Mouse (Mus musculus): ENCODE measurements around the gene Elovl6. TPM values are rescaled to one million over a fixed set of nuclear protein-coding genes. Genes with fewer than 3 reads are reported as not detected.

Elovl6 gene
- polyA plus RNA-seq, 1 experiment from 2014 or later: 14.0 TPM

- H3K4me3 ChIP-seq: no peak overlapping the region
- H3K27ac ChIP-seq: no peak overlapping the region
- no peak overlapping the region for H3K9ac ChIP-seq
- WGBS: 90% methylated on average over 8 of the region's 8 CpGs
- ATAC-seq (ENCODE audit: borderline replicate concordance, extremely low read depth, low FRiP score, low TSS enrichment): no peak
- no peak overlapping the region for H3K4me2 ChIP-seq
- H3K36me3 ChIP-seq: no peaks in the 10 kb centered on the region
- no peaks in the 10 kb centered on the region for H3K9me3 ChIP-seq
- H3K27me3 ChIP-seq: no peaks in the 10 kb centered on the region
- peaks cover 17% of the 10 kb centered on the region for H3K4me1 ChIP-seq
Measured at GRCm38 (mm10) chr3:129651765-129652164, 119.6 kb downstream of the Elovl6 start.

- ATAC-seq (ENCODE audit: borderline replicate concordance, extremely low read depth, low FRiP score, low TSS enrichment): no peak
- Histone ChIP-seq H3K27ac (no peak overlapping the region), H3K9me3 (no peaks in the 10 kb centered on the region), H3K4me2 (no peak overlapping the region), H3K4me3 (no peak overlapping the region), H3K4me1 (peaks cover 15% of the 10 kb centered on the region; the same call in 1 of the 2 replicates), H3K36me3 (no peaks in the 10 kb centered on the region), H3K27me3 (0 out of 2 replicates have a peak, but pooled peaks cover 3% of the 10 kb centered on the region), H3K9ac (no peak overlapping the region)
- WGBS: 78% methylated on average over 4 of the region's 4 CpGs
Measured at GRCm38 (mm10) chr3:129652476-129652875, 120.3 kb downstream of the Elovl6 start.

GRCm38 (mm10) chr3:129656540-129656939 is 124.4 kb downstream of the Elovl6 start:
- no peaks in the 10 kb centered on the region for H3K9me3 ChIP-seq
- ATAC-seq (ENCODE audit: borderline replicate concordance, extremely low read depth, low FRiP score, low TSS enrichment): 0 out of 2 replicates have a peak, but pooled peaks have one; percentile 27
- 78% methylated on average over 4 of the region's 4 CpGs for WGBS
- H3K4me2 ChIP-seq: no peak overlapping the region
- no peak overlapping the region for H3K27ac ChIP-seq
- no peak overlapping the region for H3K9ac ChIP-seq
- no peak overlapping the region for H3K4me3 ChIP-seq
- H3K27me3 ChIP-seq: 0 out of 2 replicates have a peak, but pooled peaks cover 4% of the 10 kb centered on the region
- H3K36me3 ChIP-seq: no peaks in the 10 kb centered on the region
- H3K4me1 ChIP-seq: no peaks in the 10 kb centered on the region

- Histone ChIP-seq H3K9me3 (no peaks in the 10 kb centered on the region), H3K4me2 (no peak overlapping the region), H3K27me3 (0 out of 2 replicates have a peak, but pooled peaks cover 4% of the 10 kb centered on the region), H3K27ac (no peak overlapping the region), H3K9ac (no peak overlapping the region), H3K36me3 (no peaks in the 10 kb centered on the region), H3K4me1 (no peaks in the 10 kb centered on the region), H3K4me3 (no peak overlapping the region)
- WGBS: 74% methylated on average over 9 of the region's 9 CpGs
- no peak for ATAC-seq (ENCODE audit: borderline replicate concordance, extremely low read depth, low FRiP score, low TSS enrichment)
Measured at GRCm38 (mm10) chr3:129657222-129657621, 125.1 kb downstream of the Elovl6 start.

GRCm38 (mm10) chr3:129657775-129658174 is 125.6 kb downstream of the Elovl6 start:
- Histone ChIP-seq H3K9me3 (no peaks in the 10 kb centered on the region), H3K9ac (no peak overlapping the region), H3K4me1 (no peaks in the 10 kb centered on the region), H3K36me3 (no peaks in the 10 kb centered on the region), H3K4me2 (no peak overlapping the region), H3K27me3 (0 out of 2 replicates have a peak, but pooled peaks cover 4% of the 10 kb centered on the region), H3K4me3 (no peak overlapping the region), H3K27ac (no peak overlapping the region)
- no peak for ATAC-seq (ENCODE audit: borderline replicate concordance, extremely low read depth, low FRiP score, low TSS enrichment)
- 75% methylated on average over 11 of the region's 11 CpGs for WGBS

- Histone ChIP-seq H3K4me3 (no peak overlapping the region), H3K27me3 (0 out of 2 replicates have a peak, but pooled peaks cover 4% of the 10 kb centered on the region), H3K9me3 (no peaks in the 10 kb centered on the region), H3K4me1 (no peaks in the 10 kb centered on the region), H3K36me3 (no peaks in the 10 kb centered on the region), H3K27ac (no peak overlapping the region), H3K9ac (no peak overlapping the region), H3K4me2 (no peak overlapping the region)
- ATAC-seq (ENCODE audit: borderline replicate concordance, extremely low read depth, low FRiP score, low TSS enrichment): no peak
- 85% methylated on average over 7 of the region's 7 CpGs for WGBS
Measured at GRCm38 (mm10) chr3:129658776-129659175, 126.6 kb downstream of the Elovl6 start.

GRCm38 (mm10) chr3:129663906-129664305 is 131.8 kb downstream of the Elovl6 start:
- no peaks in the 10 kb centered on the region for H3K4me1 ChIP-seq
- H3K36me3 ChIP-seq: no peaks in the 10 kb centered on the region
- no peak for ATAC-seq (ENCODE audit: borderline replicate concordance, extremely low read depth, low FRiP score, low TSS enrichment)
- H3K4me3 ChIP-seq: no peak overlapping the region
- H3K9me3 ChIP-seq: no peaks in the 10 kb centered on the region
- H3K9ac ChIP-seq: no peak overlapping the region
- WGBS: 67% methylated on average over 2 of the region's 2 CpGs
- no peak overlapping the region for H3K4me2 ChIP-seq
- no peaks in the 10 kb centered on the region for H3K27me3 ChIP-seq
- no peak overlapping the region for H3K27ac ChIP-seq

GRCm38 (mm10) chr3:129675923-129676322 is 143.8 kb downstream of the Elovl6 start:
- Histone ChIP-seq H3K9me3 (no peaks in the 10 kb centered on the region), H3K27me3 (no peaks in the 10 kb centered on the region), H3K4me1 (no peaks in the 10 kb centered on the region), H3K9ac (no peak overlapping the region), H3K4me3 (no peak overlapping the region), H3K27ac (no peak overlapping the region), H3K36me3 (no peaks in the 10 kb centered on the region), H3K4me2 (no peak overlapping the region)
- no peak for ATAC-seq (ENCODE audit: borderline replicate concordance, extremely low read depth, low FRiP score, low TSS enrichment)
- 89% methylated on average over 7 of the region's 7 CpGs for WGBS

GRCm38 (mm10) chr3:129680258-129680657 is 148.1 kb downstream of the Elovl6 start:
- H3K4me1 ChIP-seq: peaks cover 7% of the 10 kb centered on the region; the same call in 1 of the 2 replicates
- no peaks in the 10 kb centered on the region for H3K27me3 ChIP-seq
- H3K4me3 ChIP-seq: no peak overlapping the region
- WGBS: 69% methylated on average over 5 of the region's 5 CpGs
- H3K4me2 ChIP-seq: no peak overlapping the region
- no peaks in the 10 kb centered on the region for H3K36me3 ChIP-seq
- H3K9ac ChIP-seq: no peak overlapping the region
- no peaks in the 10 kb centered on the region for H3K9me3 ChIP-seq
- no peak; the same call in 1 of the 2 replicates for ATAC-seq (ENCODE audit: borderline replicate concordance, extremely low read depth, low FRiP score, low TSS enrichment)
- H3K27ac ChIP-seq: no peak overlapping the region

GRCm38 (mm10) chr3:129681841-129682240 is 149.7 kb downstream of the Elovl6 start:
- WGBS: 54% methylated on average over 4 of the region's 4 CpGs
- Histone ChIP-seq H3K9ac (no peak overlapping the region), H3K4me2 (no peak overlapping the region), H3K9me3 (no peaks in the 10 kb centered on the region), H3K4me1 (peaks cover 7% of the 10 kb centered on the region; the same call in 1 of the 2 replicates), H3K27ac (no peak overlapping the region), H3K36me3 (no peaks in the 10 kb centered on the region), H3K4me3 (no peak overlapping the region), H3K27me3 (no peaks in the 10 kb centered on the region)
- 0 out of 2 replicates have a peak, but pooled peaks have one; percentile 19 for ATAC-seq (ENCODE audit: borderline replicate concordance, extremely low read depth, low FRiP score, low TSS enrichment)

GRCm38 (mm10) chr3:129682389-129682788 is 150.2 kb downstream of the Elovl6 start:
- Histone ChIP-seq H3K27ac (no peak overlapping the region), H3K4me3 (no peak overlapping the region), H3K36me3 (no peaks in the 10 kb centered on the region), H3K9ac (no peak overlapping the region), H3K9me3 (no peaks in the 10 kb centered on the region), H3K27me3 (no peaks in the 10 kb centered on the region), H3K4me1 (peaks cover 7% of the 10 kb centered on the region; the same call in 1 of the 2 replicates), H3K4me2 (0 out of 2 replicates have a peak overlapping the region, but pooled peaks have one; percentile 3)
- ATAC-seq (ENCODE audit: borderline replicate concordance, extremely low read depth, low FRiP score, low TSS enrichment): no peak
- 50% methylated on average over 10 of the region's 10 CpGs for WGBS

- no peak for ATAC-seq (ENCODE audit: borderline replicate concordance, extremely low read depth, low FRiP score, low TSS enrichment)
- no peak overlapping the region for H3K4me2 ChIP-seq
- no peaks in the 10 kb centered on the region for H3K27me3 ChIP-seq
- no peaks in the 10 kb centered on the region for H3K9me3 ChIP-seq
- no peak overlapping the region for H3K27ac ChIP-seq
- no peaks in the 10 kb centered on the region for H3K36me3 ChIP-seq
- WGBS: 77% methylated on average over 10 of the region's 10 CpGs
- peaks cover 7% of the 10 kb centered on the region; the same call in 1 of the 2 replicates for H3K4me1 ChIP-seq
- H3K9ac ChIP-seq: no peak overlapping the region
- H3K4me3 ChIP-seq: no peak overlapping the region
Measured at GRCm38 (mm10) chr3:129683060-129683679, 151.0 kb downstream of the Elovl6 start.

Data from lung, embryonic 15.5 days (tissue).